Mouse (Mus musculus): Measurements from ENCODE around the gene Cenpc1. TPM values are rescaled to one million over a fixed set of nuclear protein-coding genes. Genes with fewer than 3 reads are reported as not detected.
A peak's percentile ranks its signal among the peaks of the same experiment; 100 is the strongest.

Gene Cenpc1
- polyA plus RNA-seq, 1 experiment from 2014 or later: 11.6 TPM

- no peak for TF ChIP-seq EP300 (optimal IDR thresholded peaks at IDR 0.05)
- TF ChIP-seq CTCF (IDR thresholded peaks at IDR 0.05; ENCODE audit: low read depth): no peak
- H3K36me3 ChIP-seq (ENCODE audit: control insufficient read depth, insufficient read depth, low read length): no peaks in the 10 kb centered on the region
- no peak overlapping the region for H3K4me2 ChIP-seq (replicated peaks; ENCODE audit: low read depth)
- H3K9me3 ChIP-seq (ENCODE audit: control insufficient read depth, low read length): no peaks in the 10 kb centered on the region
- no peaks in the 10 kb centered on the region for H3K4me1 ChIP-seq (replicated peaks; ENCODE audit: control insufficient read depth, insufficient read depth)
- no peak overlapping the region for H3K9ac ChIP-seq (ENCODE audit: low read length)
- H3K27ac ChIP-seq (replicated peaks): no peak overlapping the region
- no peak overlapping the region for H3K4me3 ChIP-seq (ENCODE audit: low read depth, low read length)
- DNase-seq (ENCODE audit: low spot score) (no peak), ATAC-seq (ENCODE audit: low FRiP score, low TSS enrichment) (no peak)
- no peaks in the 10 kb centered on the region for H3K27me3 ChIP-seq (ENCODE audit: control insufficient read depth, insufficient read depth, low read length)
- 77% methylated on average over 3 of the region's 3 CpGs for WGBS
Observed at GRCm38 (mm10) chr5:86078720-86079334, 13.4 kb upstream of the Cenpc1 start.

- H3K36me3 ChIP-seq (ENCODE audit: control insufficient read depth, insufficient read depth, low read length): no peaks in the 10 kb centered on the region
- H3K4me2 ChIP-seq (replicated peaks; ENCODE audit: low read depth): no peak overlapping the region
- no peaks in the 10 kb centered on the region for H3K4me1 ChIP-seq (replicated peaks; ENCODE audit: control insufficient read depth, insufficient read depth)
- H3K27ac ChIP-seq (replicated peaks): no peak overlapping the region
- no peaks in the 10 kb centered on the region for H3K9me3 ChIP-seq (ENCODE audit: control insufficient read depth, low read length)
- no peak overlapping the region for H3K9ac ChIP-seq (ENCODE audit: low read length)
- ATAC-seq (ENCODE audit: low FRiP score, low TSS enrichment) (no peak), DNase-seq (ENCODE audit: low spot score) (no peak)
- H3K4me3 ChIP-seq (ENCODE audit: low read depth, low read length): no peak overlapping the region
- WGBS: 71% methylated on average over 4 of the region's 4 CpGs
- H3K27me3 ChIP-seq (ENCODE audit: control insufficient read depth, insufficient read depth, low read length): no peaks in the 10 kb centered on the region
- TF ChIP-seq CTCF (IDR thresholded peaks at IDR 0.05; ENCODE audit: low read depth) (no peak), EP300 (optimal IDR thresholded peaks at IDR 0.05) (no peak)
Observed at GRCm38 (mm10) chr5:86072756-86073386, 7.5 kb upstream of the Cenpc1 start.

DNA sequence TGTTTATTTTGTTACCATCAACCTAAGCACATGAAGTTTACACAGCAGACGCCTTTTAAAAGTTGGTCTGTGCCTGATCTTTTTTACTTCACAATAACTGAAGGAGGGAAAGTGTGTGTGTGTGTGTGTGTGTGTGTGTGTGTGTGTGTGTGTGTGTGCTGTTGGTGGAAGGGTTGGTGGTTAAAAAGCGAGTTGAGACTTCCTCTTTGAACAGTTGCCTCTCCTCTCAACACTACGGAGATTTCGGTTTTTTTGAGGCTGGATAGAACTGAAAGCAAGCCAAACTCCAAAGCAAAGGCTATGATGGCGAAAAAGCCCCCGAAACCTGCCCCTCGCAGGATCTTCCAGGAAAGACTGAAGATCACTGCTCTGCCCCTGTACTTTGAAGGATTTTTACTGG lies 6.2 kb upstream of the Cenpc1 start, which contains the start of gene Stap1:
Stap1 (plus strand) TSS at position 209 of the 400 bp plus-strand sequence.
- no peak for DNase-seq (ENCODE audit: low spot score)
- H3K27me3 ChIP-seq (ENCODE audit: control insufficient read depth, insufficient read depth, low read length): no peaks in the 10 kb centered on the region
- no peaks in the 10 kb centered on the region for H3K9me3 ChIP-seq (ENCODE audit: control insufficient read depth, low read length)
- H3K36me3 ChIP-seq (ENCODE audit: control insufficient read depth, insufficient read depth, low read length): no peaks in the 10 kb centered on the region
- H3K4me3 ChIP-seq (ENCODE audit: low read depth, low read length): no peak within 1 kb of the TSS
- no peak for TF ChIP-seq EP300 (optimal IDR thresholded peaks at IDR 0.05)
- no peak for TF ChIP-seq CTCF (IDR thresholded peaks at IDR 0.05; ENCODE audit: low read depth)
- H3K27ac ChIP-seq (replicated peaks): no peak within 1 kb of the TSS
- H3K4me2 ChIP-seq (replicated peaks; ENCODE audit: low read depth): no peak within 1 kb of the TSS
- ATAC-seq (ENCODE audit: low FRiP score, low TSS enrichment): no peak
- no peak within 1 kb of the TSS for H3K9ac ChIP-seq (ENCODE audit: low read length)
- WGBS: 64% methylated on average over 7 of the region's 7 CpGs
- no peaks in the 10 kb centered on the region for H3K4me1 ChIP-seq (replicated peaks; ENCODE audit: control insufficient read depth, insufficient read depth)

- H3K4me3 ChIP-seq (ENCODE audit: low read depth, low read length): no peak overlapping the region
- H3K27ac ChIP-seq (replicated peaks): no peak overlapping the region
- no peaks in the 10 kb centered on the region for H3K27me3 ChIP-seq (ENCODE audit: control insufficient read depth, insufficient read depth, low read length)
- WGBS: 66% methylated on average over 6 of the region's 6 CpGs
- no peaks in the 10 kb centered on the region for H3K9me3 ChIP-seq (ENCODE audit: control insufficient read depth, low read length)
- ATAC-seq (ENCODE audit: low FRiP score, low TSS enrichment) (no peak), DNase-seq (ENCODE audit: low spot score) (no peak)
- TF ChIP-seq CTCF (IDR thresholded peaks at IDR 0.05; ENCODE audit: low read depth): no peak
- TF ChIP-seq EP300 (optimal IDR thresholded peaks at IDR 0.05): no peak
- no peak overlapping the region for H3K4me2 ChIP-seq (replicated peaks; ENCODE audit: low read depth)
- H3K9ac ChIP-seq (ENCODE audit: low read length): no peak overlapping the region
- H3K4me1 ChIP-seq (replicated peaks; ENCODE audit: control insufficient read depth, insufficient read depth): no peaks in the 10 kb centered on the region
- H3K36me3 ChIP-seq (ENCODE audit: control insufficient read depth, insufficient read depth, low read length): no peaks in the 10 kb centered on the region
Observed at GRCm38 (mm10) chr5:86069121-86069520, 3.7 kb upstream of the Cenpc1 start.

GRCm38 (mm10) chr5:86068451-86068850 lies 3.1 kb upstream of the Cenpc1 start:
- no peak overlapping the region for H3K4me3 ChIP-seq (ENCODE audit: low read depth, low read length)
- no peaks in the 10 kb centered on the region for H3K9me3 ChIP-seq (ENCODE audit: control insufficient read depth, low read length)
- H3K9ac ChIP-seq (ENCODE audit: low read length): no peak overlapping the region
- no peak overlapping the region for H3K27ac ChIP-seq (replicated peaks)
- no peaks in the 10 kb centered on the region for H3K36me3 ChIP-seq (ENCODE audit: control insufficient read depth, insufficient read depth, low read length)
- H3K27me3 ChIP-seq (ENCODE audit: control insufficient read depth, insufficient read depth, low read length): no peaks in the 10 kb centered on the region
- DNase-seq (ENCODE audit: low spot score): no peak
- no peak for ATAC-seq (ENCODE audit: low FRiP score, low TSS enrichment)
- no peak overlapping the region for H3K4me2 ChIP-seq (replicated peaks; ENCODE audit: low read depth)
- TF ChIP-seq CTCF (IDR thresholded peaks at IDR 0.05; ENCODE audit: low read depth): no peak
- H3K4me1 ChIP-seq (replicated peaks; ENCODE audit: control insufficient read depth, insufficient read depth): no peaks in the 10 kb centered on the region
- 79% methylated on average over 3 of the region's 3 CpGs for WGBS

DNA sequence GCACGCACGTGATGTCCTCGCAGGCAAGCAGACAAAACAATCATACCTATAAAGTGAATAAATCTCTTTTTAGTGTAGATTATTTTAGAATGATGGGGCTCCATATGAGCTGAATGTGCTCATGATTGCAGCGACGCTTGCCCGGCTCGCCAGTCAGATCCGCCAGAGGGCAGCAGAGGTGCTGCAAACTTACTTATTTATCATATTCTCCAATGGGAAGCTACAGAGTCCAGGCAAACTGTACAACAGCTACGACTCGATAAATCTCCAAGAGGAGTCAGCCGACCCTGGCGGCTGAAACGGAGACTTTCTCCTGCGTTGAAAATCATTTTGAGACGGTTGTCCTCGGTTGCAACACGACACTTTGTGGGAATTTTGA lies 1.2 kb upstream of the Cenpc1 start:
- H3K36me3 ChIP-seq (ENCODE audit: control insufficient read depth, insufficient read depth, low read length): no peaks in the 10 kb centered on the region
- H3K27me3 ChIP-seq (ENCODE audit: control insufficient read depth, insufficient read depth, low read length): no peaks in the 10 kb centered on the region
- no peaks in the 10 kb centered on the region for H3K4me1 ChIP-seq (replicated peaks; ENCODE audit: control insufficient read depth, insufficient read depth)
- H3K4me2 ChIP-seq (replicated peaks; ENCODE audit: low read depth): peak overlapping the region; percentile 61
- no peak overlapping the region; the same call in none of the 2 replicates for H3K27ac ChIP-seq (replicated peaks)
- TF ChIP-seq CTCF (IDR thresholded peaks at IDR 0.05; ENCODE audit: low read depth): peak; percentile 91
- TF ChIP-seq EP300 (optimal IDR thresholded peaks at IDR 0.05): no peak
- under 1% methylated on average over 17 of the region's 17 CpGs for WGBS
- no peaks in the 10 kb centered on the region for H3K9me3 ChIP-seq (ENCODE audit: control insufficient read depth, low read length)
- ATAC-seq (ENCODE audit: low FRiP score, low TSS enrichment) (peak; percentile 33), DNase-seq (ENCODE audit: low spot score) (peak; percentile 91)
- H3K4me3 ChIP-seq (ENCODE audit: low read depth, low read length): peak overlapping the region; percentile 78
- peak overlapping the region; percentile 32; the same call in 1 of the 2 replicates for H3K9ac ChIP-seq (ENCODE audit: low read length)
